Mouse (Mus musculus) heart, adult 11 months (tissue): ENCODE data around the gene B3gnt8.

Experiments used
- DNase-seq: peaks from one replicate; pipeline ENCODE4 v3.0.0; 2022

The B3gnt8 gene

DNA sequence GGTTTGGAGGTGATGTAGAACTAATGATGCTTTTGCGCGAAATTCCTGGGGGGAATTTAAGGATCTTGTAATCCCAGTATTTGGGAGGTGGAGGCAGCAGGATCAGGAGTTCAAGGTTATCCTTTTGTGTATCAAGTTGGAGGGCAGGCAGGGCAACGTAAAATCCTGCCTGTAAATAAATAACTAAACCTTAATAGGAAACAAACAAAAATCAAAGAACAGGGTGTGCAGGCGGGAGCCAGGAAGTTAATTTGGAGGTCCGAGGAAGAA, 6.8 kb upstream of the B3gnt8 start:
- no peak for DNase-seq

DNA sequence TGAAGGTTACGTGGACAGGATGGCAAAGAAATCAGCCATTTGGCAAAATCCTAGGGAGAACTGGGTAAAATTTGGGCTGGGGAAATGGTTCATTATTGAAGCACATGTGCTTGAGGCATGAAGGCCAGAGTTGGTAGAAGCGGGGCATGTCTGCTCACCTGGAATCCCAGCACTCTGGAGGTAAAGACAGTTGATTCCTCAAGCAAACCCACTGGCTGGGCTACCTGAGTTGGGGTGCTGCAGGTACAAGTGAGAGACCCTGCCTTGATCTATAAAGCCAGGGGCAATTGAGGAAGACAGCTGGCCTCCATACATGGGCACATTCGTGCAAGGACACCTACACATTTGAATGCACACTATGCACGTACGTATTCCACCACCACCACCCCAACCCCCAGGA, 6.4 kb upstream of the B3gnt8 start:
- DNase-seq, result peak; percentile 84

DNA sequence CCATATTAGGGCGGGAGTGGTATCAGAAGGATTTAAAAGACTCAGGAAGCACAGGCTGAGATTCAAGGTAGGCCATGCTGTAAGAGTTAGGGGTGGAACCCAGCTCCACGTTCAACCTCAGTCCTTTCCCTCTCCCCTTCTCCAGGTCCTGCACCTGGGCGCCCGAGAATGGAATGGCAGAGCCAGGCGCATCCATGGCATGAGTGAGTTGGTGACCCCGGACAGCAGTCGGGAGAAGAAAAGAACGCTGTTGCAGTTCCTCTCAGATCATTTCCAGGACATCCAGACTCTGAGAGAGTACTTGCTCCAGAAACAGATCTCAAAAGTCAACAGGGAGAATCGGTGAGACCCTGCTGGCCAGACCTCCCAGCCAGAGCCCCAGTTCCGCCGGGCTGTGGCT, 5.7 kb upstream of the B3gnt8 start:
- DNase-seq, result peak; percentile 78

DNA sequence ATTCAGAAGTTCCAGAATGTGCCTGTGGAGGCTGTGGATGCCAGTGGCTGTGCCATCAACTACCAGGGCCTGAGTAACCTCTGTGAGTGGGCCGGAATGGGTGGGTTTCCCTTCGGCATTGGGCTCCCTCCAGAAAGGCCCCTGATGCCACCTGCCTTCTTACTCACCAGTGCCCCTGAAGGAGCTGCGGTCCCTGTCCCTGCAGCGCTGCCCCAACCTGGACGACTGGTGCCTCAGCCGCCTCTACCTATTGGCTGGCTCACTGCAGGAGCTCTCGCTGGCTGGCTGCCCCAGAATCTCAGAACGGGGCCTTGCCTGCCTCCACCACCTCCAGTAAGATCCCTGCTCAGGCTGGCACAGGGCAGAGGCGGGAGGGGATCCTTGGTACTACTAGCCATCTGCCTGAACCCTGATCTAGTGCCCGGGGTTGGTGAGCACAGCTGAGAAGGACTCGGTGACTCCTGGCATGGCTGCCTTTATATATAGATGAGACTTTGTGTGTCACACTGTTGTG, 2.5 kb upstream of the B3gnt8 start:
- DNase-seq, result peak; percentile 94

DNA sequence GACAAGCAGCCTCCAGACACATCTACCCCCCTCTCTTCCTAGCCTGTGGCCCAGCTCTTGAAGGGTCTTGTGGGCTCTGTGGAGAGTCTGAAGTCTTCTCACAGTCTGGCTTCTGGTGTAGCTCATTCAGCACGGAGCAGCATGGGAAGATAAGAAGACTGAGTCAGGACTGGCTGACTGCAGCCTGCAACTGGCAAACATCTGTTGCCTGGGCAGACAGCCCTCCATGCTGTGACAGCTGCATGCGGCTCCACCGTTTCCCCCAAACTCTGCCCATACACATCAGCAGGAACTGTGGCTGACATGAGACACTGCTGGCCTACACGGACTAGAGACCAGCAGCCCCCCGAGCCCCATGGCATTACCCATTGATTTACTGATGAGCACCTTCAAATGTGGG, 1.6 kb upstream of the B3gnt8 start:
- DNase-seq, result peak; percentile 97

DNA sequence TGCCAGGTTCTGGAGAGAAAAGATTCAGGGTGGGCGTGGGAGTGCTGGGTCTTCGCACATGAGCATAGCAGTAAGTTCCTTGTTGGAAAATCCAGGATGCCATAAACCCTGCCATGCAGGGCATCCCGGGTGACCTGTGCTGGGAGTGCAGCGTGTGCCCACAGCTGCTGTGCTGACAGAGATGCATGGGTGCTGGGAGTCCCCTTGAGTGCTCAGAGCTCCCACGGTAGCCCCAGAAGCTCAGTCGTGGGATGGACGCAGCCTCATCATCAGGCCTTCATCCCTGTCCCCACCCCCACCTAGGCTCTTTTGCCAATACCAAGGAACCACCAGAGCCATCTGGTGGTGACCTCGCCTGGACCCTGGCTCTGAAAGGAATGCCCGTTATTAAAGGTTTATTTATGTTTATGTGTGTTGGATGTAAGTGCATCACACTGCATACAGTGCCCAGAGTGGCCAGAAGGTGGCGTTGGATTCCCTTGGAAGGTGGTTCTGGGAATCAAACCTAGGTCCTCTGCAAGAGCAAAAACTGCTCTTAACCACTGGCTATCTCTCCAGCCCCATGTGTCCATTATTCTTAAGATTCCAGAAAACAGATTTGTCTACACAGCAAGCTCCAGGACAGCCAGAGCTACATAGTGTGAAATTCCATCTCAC, 732 bp upstream of the B3gnt8 start:
- peak; percentile 94 for DNase-seq

DNA sequence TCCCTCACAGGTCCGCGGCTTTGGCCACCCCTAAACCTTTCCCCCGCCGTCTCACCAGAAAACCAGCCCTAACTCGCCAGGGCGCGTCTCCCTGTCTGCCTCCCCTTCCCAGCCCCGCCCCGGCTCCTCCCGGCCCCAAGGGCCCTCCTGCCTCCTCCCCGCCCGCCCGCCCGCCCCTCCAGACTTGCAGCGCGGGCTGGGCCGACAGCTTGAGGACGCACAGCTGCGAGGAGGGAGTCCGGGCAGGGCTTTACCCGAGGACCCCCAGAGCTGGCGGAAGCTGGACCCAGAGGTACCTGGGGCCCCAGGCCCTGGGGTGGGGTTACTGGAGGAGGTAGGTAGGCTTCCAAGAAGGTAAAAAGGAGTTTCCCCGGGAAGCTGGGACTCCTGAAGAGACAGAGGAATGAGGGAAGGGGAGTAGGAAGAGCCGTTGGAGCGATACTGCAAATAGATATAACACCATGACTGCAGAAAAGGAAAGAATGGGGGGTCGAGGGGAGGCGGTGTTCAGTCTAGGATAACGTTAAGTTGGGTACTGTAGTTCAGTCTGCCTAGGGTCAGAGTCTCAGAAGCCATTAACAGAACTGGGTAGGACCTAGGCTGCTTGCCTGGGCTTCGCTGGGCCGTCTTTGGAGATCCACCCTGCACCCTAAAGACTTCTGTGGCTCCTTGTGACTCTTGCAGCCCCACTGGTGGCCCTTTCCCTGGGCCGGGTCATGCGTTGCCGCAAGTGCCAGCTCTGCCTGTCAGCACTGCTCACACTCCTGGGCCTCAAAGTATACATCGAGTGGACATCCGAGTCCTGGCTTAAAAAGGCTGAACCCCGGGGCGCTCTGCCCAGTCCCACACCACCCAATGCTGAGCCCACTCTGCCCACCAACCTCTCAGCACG, 1.2 kb downstream of the B3gnt8 start:
- peak; percentile 99 for DNase-seq

DNA sequence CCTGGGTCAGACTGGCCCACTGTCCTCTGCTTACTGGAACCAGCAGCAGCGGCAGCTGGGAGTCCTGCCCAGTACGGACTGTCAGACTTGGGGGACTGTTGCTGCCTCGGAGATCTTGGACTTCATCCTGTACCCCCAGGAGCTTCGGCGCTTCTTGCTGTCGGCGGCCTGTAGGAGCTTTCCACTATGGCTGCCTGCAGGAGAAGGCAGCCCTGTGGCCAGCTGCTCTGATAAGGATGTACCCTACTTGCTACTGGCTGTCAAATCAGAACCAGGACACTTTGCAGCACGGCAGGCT, 1.8 kb downstream of the B3gnt8 start:
- peak; percentile 96 for DNase-seq

DNA sequence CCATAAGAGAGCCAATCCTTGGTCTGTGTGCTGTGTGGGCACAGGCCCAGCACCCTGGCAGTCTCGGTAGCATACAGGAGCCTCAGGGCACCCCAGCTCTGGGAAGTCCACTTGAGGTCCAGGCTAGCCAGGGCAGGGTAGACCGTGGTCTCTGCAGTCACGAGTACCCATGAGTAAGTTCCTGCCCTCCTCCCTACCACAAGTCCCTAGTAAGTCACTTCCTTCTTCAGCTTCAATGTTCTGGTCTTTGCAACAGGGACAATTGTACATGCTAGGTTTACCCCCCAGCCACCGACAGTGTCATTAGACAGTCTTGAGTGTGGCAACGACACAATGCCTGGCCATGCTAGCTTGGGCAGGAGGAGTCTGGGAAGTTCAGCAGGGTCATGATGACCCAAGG, 6.2 kb downstream of the B3gnt8 start:
- DNase-seq, result peak; percentile 95

DNA sequence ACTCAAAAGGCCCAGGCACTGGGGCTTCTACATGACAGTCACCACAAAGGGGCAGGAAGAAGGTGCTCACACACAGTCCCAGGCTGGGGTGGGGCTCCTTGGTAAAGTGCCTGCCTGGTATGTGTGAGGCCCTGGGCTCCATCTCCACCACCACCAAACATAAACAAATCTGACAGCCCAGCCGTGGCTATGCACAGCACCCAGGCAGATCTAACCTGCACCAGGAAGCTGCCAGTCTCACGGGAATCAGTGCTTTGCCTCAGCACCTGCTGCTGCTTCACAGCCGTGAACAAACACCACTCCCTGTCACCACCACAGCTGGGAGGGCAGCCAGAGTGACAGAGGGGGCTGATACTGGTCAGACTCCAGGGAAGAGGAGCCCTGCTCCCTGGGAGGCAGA, 9.9 kb downstream of the B3gnt8 start:
- DNase-seq, result peak; percentile 96

DNA sequence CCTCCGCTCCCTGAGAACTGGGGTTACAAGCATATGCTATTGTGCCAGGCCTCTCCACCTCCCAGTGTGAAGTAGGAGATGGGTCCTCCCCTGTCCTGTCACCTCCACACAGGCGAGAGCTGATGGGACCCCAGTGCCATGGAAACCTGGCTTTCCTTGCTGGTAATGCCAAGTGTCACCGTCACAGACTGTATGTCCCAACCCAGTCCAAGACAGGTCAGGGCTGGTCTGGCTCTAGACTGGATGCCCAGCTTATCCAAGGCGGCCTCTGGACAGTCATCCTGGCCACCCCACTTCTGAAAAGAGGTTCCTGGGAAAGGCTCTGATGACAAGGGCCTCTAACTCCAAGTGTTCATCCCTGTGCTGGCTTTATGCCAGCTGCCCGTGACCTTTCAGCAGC, 10.6 kb downstream of the B3gnt8 start:
- peak; percentile 93 for DNase-seq

DNA sequence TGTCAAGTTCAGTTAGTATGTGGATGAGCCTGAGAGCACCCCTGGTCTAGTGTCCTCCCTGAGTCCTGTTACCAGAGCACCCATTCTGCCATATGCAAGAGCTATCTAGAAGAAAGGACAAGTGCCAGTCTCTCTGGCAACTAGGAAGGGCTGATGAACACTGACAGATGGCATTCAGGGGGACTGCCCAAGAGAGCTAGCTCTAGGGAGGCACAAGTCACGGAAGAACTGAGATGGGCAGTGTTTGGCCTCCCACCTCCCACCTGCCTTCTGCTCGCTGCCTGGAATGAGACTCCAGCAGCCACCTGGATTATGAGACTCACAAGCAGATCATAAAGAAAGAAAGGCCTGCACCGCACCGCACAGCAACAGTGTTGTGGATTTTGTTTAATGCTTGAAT, 13.3 kb downstream of the B3gnt8 start:
- DNase-seq, result no peak

DNA sequence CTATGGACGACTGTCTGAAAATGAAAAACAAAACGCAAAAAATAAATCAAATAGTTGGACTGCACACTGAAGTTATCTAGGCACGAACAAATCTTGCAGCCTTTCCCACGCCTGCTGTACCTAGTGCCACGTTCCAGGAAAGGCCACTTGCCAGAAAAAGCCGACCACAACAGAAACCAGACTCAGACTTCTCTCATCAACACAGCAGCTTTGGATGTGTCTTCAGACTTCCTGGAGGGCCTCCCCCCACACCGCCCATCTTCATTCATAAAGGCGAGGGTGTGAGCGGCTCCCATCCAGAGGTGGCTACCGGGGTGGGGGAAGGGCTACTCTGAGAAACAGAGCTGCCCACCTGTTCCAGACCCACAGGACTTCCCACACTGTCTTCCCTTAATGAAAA, 17.7 kb downstream of the B3gnt8 start:
- peak; percentile 93 for DNase-seq

DNA sequence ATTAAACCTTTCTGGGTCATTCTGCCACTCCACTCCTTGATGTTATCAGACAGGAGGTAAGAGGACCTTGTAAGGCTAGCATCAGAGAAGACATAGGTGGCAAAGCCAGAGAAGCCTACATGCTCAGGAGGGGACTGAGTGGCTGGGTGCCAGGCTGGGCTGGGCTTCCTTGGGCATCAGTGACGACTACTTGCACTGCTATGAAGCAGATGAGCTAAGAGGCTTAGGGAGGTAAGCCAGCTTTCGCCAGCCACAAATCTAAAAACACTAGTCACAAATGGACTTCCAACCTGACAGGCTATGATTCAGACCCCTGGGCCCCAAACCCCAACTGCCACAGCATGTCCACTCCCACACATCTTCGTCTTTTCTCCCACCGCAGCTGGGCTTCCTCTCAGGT, 18.2 kb downstream of the B3gnt8 start:
- DNase-seq, result no peak

DNA sequence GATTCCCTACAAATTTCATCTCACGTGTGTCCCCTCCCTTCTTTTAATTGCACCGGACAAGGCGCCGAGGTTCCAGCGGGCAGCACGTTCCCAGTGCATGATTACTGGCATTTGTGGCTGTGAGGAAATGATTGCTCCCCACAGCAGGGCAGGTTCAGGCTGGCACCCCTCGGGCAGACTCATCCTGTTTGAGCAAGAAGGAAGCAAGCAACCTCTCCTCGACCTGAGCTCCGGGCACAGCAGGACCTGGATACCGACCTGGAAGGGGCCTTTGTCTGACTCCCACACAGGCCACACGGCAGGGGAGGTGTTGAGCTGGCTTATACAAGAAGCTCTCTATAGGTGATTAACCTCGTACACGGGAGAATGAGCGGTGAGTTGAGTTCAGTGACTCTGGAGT, 18.6 kb downstream of the B3gnt8 start:
- no peak for DNase-seq

DNA sequence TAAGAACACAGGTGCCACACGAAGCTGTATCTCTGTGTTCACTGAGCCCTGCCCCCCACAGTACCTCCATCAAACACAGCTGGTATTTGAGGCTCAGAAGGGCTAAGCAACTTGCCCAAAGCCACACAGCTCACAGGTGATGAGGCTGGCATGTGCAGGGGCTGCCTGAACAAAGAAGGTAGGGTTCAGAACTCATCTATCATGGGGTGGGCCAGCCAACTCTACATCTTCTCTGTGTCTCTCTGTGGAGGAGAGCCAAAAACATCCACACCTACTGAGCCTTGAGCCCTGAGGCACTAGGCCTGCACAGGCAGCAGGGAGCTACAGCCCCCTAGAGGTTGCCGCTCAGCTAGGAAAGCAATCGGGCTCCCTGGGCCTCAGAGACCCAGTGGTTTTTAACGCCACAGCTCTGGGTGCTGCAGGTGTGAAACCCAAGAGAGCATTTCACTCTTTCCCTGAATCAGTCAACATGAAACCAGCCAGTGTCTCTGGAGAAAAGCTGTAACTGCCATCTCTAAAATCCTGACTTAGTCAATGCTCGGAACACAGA, 21.2 kb downstream of the B3gnt8 start:
- no peak for DNase-seq

DNA sequence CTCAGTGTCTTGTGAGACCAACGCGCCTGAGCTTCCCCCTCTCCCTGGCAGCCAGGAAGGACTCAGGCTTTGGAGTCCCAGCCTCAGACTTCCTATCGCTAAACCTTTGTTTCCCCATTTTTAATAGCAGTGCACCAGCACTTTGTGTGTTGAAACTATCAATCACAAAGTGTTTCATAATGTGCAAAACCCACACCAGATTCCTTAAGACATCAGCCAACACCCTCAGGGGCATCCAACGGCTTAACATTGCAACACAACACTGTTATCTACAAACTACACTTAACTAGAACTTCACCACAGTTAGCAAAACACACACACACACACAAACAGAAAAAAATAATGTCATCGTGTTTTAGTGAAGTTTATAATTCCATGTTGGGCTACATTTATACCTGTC, 23.4 kb downstream of the B3gnt8 start:
- DNase-seq, result no peak

DNA sequence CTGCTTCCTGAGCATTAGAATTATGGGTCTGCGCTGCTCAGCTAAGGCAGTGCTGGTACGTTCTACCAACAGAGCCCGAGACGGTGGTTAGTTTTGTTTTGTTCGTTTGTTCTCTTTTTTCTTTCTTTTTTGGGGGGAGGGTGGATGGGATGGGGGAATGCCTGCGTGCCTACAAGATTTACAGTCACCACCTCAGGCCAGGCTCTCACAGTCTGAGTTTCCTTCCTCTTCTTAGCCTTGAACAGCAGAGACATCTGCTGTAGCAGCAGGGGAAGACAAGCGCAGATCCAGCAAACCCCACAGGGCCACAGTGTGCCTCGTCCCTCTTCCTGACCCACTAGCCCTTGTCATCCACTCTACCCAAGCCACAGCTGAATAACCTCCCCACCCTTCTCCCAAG, 24.8 kb downstream of the B3gnt8 start:
- DNase-seq, result peak; percentile 93

DNA sequence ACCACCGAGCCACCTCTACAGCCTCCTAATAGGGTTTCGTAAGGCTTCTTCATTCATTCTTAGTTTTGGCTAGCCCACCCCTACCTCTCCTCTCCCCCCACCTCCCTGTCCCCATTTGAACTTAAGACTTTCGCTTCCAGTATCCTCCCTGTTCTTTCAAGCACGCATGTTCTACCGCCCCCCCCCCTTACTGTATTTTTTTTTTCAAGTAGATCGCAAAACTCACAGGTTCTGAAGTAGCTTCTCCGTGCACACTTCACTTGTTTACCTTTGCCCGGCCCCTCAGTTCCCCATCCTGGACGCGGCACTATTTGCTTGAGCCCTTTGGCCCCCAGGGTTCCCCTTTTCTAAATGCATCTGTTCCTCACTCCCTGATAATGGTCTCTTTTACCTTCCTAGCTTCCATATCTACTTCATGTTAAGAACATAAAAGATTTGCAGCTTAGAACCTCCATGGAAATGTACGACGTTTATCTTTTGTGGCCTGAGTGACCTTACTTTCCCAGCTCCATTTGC, 25.8 kb downstream of the B3gnt8 start:
- no peak for DNase-seq

DNA sequence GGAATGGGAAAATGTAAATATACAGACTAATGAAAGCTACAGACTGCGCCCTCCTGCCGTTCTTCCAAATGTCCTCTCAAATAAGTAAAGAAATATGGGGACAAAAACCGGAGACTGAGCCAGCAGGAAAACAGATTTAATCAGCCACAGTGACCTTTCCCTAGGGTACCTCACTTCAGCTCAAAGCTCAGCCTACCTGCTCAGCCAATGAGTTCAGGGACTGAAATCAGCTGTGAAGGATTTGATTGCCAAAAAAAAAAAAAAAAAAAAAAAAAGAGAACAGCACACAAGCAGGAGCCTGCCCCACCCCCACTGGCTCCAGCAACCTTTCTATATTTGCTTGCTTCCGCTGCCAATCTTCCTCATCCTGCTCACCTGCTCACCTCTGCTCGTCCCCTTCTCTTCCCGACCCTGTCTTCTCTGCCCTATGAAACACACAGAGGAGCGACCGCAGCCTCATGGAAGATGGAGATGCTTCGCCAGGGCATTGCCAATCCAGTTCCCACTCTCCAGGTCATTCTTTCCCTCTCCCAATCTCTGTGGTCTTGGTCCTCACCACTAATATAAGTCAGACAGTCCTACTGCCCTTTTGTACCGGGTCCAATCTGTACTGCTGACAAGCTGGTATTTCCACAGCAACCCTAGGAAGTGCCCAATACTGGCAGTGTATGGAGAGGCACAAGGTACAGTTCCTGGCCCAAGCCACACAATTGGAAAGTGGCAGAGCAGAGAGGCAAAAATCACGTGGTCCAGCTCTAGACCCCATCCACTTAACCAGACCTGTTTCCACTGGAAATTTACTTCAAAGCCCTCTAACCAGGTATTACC, 29.4 kb downstream of the B3gnt8 start:
- DNase-seq, result peak; percentile 93

DNA sequence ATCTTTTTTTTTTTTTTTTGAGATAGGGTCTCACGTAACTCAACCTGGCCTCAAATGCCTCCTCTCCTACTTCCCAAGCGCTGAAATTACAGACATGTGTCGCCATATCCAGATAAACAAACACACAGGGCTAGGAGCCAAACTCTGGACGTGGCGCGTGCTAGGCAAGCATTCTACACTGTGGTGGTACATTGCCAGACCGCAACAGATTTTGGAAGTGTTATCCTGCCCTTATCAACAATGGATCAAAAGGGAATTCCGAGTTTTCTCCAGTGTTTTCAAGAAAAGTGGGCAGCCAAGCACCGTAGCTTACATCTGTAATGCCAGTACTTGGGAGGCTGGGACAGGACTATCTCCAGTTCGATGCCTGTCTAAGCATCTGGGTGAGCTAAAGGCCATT, 31.3 kb downstream of the B3gnt8 start:
- DNase-seq, result no peak

DNA sequence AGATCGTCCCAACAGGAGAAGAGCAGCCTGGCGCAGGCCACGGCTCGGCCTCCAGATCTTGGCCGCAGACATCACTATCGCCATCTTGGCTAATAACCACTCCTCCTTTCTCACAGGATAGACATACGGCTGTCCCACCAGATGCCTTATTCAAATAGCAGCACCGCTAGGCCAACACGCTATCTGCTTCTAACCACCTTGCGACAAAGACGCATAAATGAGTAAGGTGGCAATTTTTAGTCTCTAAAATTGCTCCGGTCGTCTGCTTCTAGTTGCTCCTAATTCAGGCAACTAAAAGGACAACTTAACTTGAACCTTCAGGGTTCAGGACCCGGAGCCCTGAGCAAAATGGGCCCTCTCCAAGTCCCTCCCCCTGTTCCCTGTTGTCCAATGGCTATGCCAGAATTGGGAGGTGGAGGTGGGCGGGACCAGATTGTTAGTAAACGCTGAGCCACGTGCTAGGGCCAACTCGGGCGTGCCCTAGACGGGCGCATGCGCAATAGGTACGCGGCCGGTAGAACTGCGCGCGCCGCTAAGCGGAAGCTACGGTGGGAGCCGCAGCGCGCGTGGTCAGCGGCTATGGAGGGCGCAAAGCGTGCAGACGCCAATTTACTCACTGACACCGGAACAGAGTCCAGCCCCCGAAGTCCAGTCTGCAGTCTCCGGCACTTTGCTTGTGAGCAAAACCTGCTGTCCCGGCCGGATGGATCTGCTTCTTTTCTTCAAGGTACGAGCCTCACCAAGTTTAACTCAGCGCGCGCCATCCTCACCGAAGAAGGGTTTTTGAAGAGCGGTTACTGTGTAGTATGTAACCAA, 32.4 kb downstream of the B3gnt8 start, which contains the start of the genes Bckdha and Exosc5:
Bckdha (minus strand) TSS at position 325 of the 816 bp plus-strand sequence.
Exosc5 (plus strand) TSS at position 508 of the 816 bp plus-strand sequence.
- peak; percentile 100 for DNase-seq
